Mouse (Mus musculus) forebrain, embryonic 12.5 days (tissue): ENCODE measurements at regions not wholly inside any gene's neighbourhood (a gene's known extent, or its start where the extent isn't known, plus 50 kb on each side); places are given as distances from the start of the nearest gene placed in this dataset.
A peak's percentile ranks its signal among the peaks of the same experiment; 100 is the strongest.

Experiments used
- ATAC-seq: fragments of 200-750 bp; cut with Nextera tagmentation; 2 replicates; pipeline ENCODE4 v1.8.0; 2017; ENCODE audit warnings: moderate TSS enrichment; ENCODE audit not compliant: low FRiP score
- H3K27ac ChIP-seq: fragments of 300-500 bp; sonication (generic); 2 replicates; pipeline ENCODE4 v1.5.1; 2016; ENCODE audit warnings: mild to moderate bottlenecking
- H3K27me3 ChIP-seq: fragments of 300-500 bp; sonication (generic); 2 replicates; pipeline ENCODE4 v1.6.1; 2016; ENCODE audit warnings: mild to moderate bottlenecking
- H3K36me3 ChIP-seq: fragments of 300-500 bp; sonication (generic); replicated peaks from 2 replicates; pipeline ENCODE4 v1.6.1; 2016; ENCODE audit warnings: mild to moderate bottlenecking
- H3K4me1 ChIP-seq: fragments of 300-500 bp; sonication (generic); 2 replicates; pipeline ENCODE4 v1.6.1; 2016
- H3K4me2 ChIP-seq: fragments of 300-500 bp; sonication (generic); 2 replicates; pipeline ENCODE4 v1.6.1; 2016; ENCODE audit warnings: mild to moderate bottlenecking, moderate library complexity
- H3K4me3 ChIP-seq: fragments of 300-500 bp; sonication (generic); replicated peaks from 2 replicates; pipeline ENCODE4 v1.5.1; 2016; ENCODE audit warnings: mild to moderate bottlenecking
- H3K9ac ChIP-seq: fragments of 300-500 bp; sonication (generic); 2 replicates; pipeline ENCODE4 v1.6.1; 2016; ENCODE audit warnings: mild to moderate bottlenecking
- H3K9me3 ChIP-seq: fragments of 300-500 bp; sonication (generic); 2 replicates; pipeline ENCODE4 v1.6.1; 2016
- WGBS: fragments of 180-500 bp; shearing (Covaris S2); methylation state at CpG from one replicate; pipeline ENCODE4 v1.1.7; 2016; 5-methylcytosine and 5-hydroxymethylcytosine counted together

GRCm38 (mm10) chr3:149594470-149594869 lies 604.1 kb upstream of the Adgrl2 start:
- Histone ChIP-seq H3K4me3 (no peak overlapping the region), H3K4me1 (no peaks in the 10 kb centered on the region), H3K9me3 (no peaks in the 10 kb centered on the region), H3K27ac (no peak overlapping the region), H3K36me3 (no peaks in the 10 kb centered on the region), H3K9ac (no peak overlapping the region), H3K4me2 (no peak overlapping the region), H3K27me3 (no peaks in the 10 kb centered on the region)
- ATAC-seq, result no peak
- 74% methylated on average over 4 of the region's 4 CpGs for WGBS

GRCm38 (mm10) chr3:149585769-149586168 lies 595.4 kb upstream of the Adgrl2 start:
- no peak overlapping the region for H3K9ac ChIP-seq
- WGBS, result 24% methylated on average over 2 of the region's 2 CpGs
- H3K27me3 ChIP-seq, result no peaks in the 10 kb centered on the region
- H3K36me3 ChIP-seq, result no peaks in the 10 kb centered on the region
- H3K4me3 ChIP-seq, result no peak overlapping the region
- no peak for ATAC-seq
- H3K9me3 ChIP-seq, result no peaks in the 10 kb centered on the region
- peaks cover 13% of the 10 kb centered on the region for H3K4me1 ChIP-seq
- no peak overlapping the region for H3K27ac ChIP-seq
- no peak overlapping the region for H3K4me2 ChIP-seq

GRCm38 (mm10) chr3:149581141-149581540 lies 590.8 kb upstream of the Adgrl2 start:
- Histone ChIP-seq H3K4me1 (peaks cover 13% of the 10 kb centered on the region), H3K27me3 (no peaks in the 10 kb centered on the region), H3K27ac (no peak overlapping the region), H3K4me2 (no peak overlapping the region), H3K9me3 (no peaks in the 10 kb centered on the region), H3K36me3 (no peaks in the 10 kb centered on the region), H3K9ac (no peak overlapping the region), H3K4me3 (no peak overlapping the region)
- WGBS, result 57% methylated on average over 3 of the region's 3 CpGs
- no peak for ATAC-seq

DNA sequence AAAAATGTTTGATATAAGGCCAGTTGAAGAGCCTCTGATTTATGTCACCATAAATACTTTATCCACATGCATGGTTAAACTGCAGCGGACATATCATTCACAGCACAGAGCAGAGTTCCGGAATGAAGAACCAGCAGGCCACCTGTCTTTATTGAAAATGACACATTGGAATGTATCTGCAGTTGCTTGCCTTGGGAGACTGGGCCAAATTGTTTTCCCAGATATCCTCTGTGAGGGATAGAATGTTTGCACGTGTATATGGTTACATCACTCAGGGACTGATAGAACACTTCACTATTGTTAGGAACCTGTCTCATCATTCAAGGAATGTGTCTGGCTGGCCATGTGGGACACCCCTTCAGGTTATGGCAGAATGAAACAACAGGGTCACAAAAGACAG lies 585.3 kb upstream of the Adgrl2 start:
- no peak for ATAC-seq
- no peaks in the 10 kb centered on the region for H3K9me3 ChIP-seq
- no peak overlapping the region for H3K27ac ChIP-seq
- WGBS, result 92% methylated on average over 3 of the region's 3 CpGs
- H3K27me3 ChIP-seq, result no peaks in the 10 kb centered on the region
- no peaks in the 10 kb centered on the region for H3K4me1 ChIP-seq
- no peak overlapping the region for H3K4me3 ChIP-seq
- no peak overlapping the region for H3K9ac ChIP-seq
- no peak overlapping the region for H3K4me2 ChIP-seq
- H3K36me3 ChIP-seq, result no peaks in the 10 kb centered on the region

GRCm38 (mm10) chr3:149566853-149567252 lies 576.5 kb upstream of the Adgrl2 start:
- no peak for ATAC-seq
- Histone ChIP-seq H3K27me3 (no peaks in the 10 kb centered on the region), H3K4me1 (no peaks in the 10 kb centered on the region), H3K9me3 (no peaks in the 10 kb centered on the region), H3K4me2 (no peak overlapping the region), H3K36me3 (no peaks in the 10 kb centered on the region), H3K27ac (no peak overlapping the region), H3K9ac (no peak overlapping the region), H3K4me3 (no peak overlapping the region)
- WGBS, result 88% methylated on average over 6 of the region's 6 CpGs

DNA sequence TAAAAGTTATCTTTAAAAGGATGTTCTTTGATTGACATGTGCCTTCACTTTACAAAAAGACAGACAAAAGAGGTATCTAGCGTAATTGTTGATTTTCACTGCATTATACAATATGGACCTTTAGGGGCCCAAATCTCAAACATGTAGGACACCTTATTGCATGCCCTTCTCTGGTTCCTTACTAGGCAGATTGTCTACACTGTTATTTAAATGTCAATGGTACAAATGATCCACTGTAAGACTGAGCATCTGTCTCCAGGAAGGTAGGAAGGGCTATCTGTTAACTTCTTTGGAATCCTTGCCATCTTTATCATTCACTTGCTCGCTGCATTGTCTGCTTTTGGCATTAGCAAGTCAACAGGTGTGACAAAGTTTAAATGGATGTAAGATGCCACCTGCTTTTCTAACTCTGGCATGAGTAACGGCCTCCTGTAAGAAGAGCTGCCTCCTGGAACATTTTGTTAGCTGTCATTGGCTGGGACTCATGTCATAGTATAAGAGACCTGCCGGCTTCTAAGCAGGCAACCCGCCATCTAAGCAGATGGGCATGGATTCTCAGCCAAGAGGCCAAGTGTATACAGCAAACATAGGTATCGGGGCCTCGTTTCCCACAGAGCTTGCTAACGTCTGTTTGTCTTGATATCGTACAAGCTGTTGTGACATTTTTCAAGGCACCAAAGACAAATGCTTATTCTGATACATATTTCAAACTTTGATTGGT lies 560.0 kb upstream of the Adgrl2 start:
- H3K27ac ChIP-seq, result no peak overlapping the region
- no peaks in the 10 kb centered on the region for H3K36me3 ChIP-seq
- no peaks in the 10 kb centered on the region for H3K27me3 ChIP-seq
- 88% methylated on average over 9 of the region's 9 CpGs for WGBS
- H3K4me2 ChIP-seq, result no peak overlapping the region
- no peak overlapping the region for H3K4me3 ChIP-seq
- no peaks in the 10 kb centered on the region for H3K9me3 ChIP-seq
- ATAC-seq, result no peak
- H3K9ac ChIP-seq, result no peak overlapping the region
- H3K4me1 ChIP-seq, result no peaks in the 10 kb centered on the region

DNA sequence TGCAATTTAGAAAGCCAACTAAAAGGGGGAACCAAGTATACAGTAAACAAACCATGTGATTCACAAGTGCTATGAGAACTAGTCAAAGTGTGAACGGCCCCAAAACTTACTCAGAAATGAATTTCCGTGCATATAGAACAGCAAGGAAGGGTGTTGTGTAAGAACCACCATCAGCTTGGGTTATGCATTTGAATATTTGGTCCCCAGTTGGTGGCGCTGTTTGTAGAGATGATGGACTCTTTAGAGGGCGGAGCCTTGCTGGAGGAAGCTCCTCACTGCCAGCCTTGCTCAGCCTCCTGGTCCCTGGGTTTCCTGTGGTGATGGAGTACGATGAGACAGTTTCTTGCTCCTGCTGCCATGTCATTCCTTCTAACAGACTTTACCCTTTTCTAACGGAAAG lies 556.7 kb upstream of the Adgrl2 start:
- no peak overlapping the region for H3K4me2 ChIP-seq
- H3K9me3 ChIP-seq, result no peaks in the 10 kb centered on the region
- no peaks in the 10 kb centered on the region for H3K36me3 ChIP-seq
- H3K27ac ChIP-seq, result no peak overlapping the region
- H3K4me3 ChIP-seq, result no peak overlapping the region
- 75% methylated on average over 6 of the region's 6 CpGs for WGBS
- no peak for ATAC-seq
- no peaks in the 10 kb centered on the region for H3K4me1 ChIP-seq
- no peak overlapping the region for H3K9ac ChIP-seq
- no peaks in the 10 kb centered on the region for H3K27me3 ChIP-seq

DNA sequence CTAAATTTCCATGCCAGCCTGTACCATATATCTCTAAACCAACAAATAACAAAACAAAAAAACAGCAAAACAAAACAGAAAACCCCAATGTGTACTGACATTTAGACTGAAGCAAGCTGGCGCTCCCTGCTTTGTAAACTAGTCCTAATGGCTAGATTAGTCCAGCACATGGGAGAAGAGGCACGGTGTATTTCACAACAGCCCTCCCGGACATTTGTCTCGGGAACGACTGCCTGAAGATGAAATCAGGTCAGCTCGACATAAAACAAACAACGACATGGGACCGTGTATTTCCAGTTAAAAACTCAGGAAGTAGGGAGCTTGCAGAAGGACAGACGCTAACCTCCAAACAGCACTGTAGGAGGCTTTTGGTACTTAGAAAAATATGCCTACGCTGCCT lies 555.9 kb upstream of the Adgrl2 start:
- Histone ChIP-seq H3K9ac (no peak overlapping the region), H3K27me3 (no peaks in the 10 kb centered on the region), H3K36me3 (no peaks in the 10 kb centered on the region), H3K9me3 (no peaks in the 10 kb centered on the region), H3K4me3 (no peak overlapping the region), H3K4me1 (no peaks in the 10 kb centered on the region), H3K27ac (no peak overlapping the region), H3K4me2 (no peak overlapping the region)
- 88% methylated on average over 10 of the region's 10 CpGs for WGBS
- ATAC-seq, result no peak

DNA sequence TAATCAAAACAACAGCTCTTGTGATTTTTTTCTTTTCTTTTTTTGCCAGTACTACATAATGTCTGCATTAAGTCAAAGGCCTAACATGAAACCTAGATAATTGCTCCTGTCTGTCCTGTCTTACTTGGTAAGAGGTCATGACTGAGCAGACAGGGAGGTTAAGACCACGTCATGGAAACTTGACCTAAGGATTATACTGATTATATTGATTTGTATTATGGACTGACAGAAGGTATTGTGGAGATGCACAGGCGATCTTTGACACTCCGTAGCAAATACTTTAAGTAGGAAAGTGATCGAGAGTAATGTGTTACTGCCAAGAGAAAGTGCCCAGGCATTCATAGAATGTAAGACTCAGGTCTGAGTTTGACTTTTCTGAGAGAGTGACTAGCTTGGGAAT lies 543.8 kb upstream of the Adgrl2 start:
- Histone ChIP-seq H3K4me3 (no peak overlapping the region), H3K4me2 (no peak overlapping the region), H3K27me3 (no peaks in the 10 kb centered on the region), H3K9ac (no peak overlapping the region), H3K36me3 (no peaks in the 10 kb centered on the region), H3K4me1 (no peaks in the 10 kb centered on the region), H3K27ac (no peak overlapping the region), H3K9me3 (no peaks in the 10 kb centered on the region)
- 49% methylated on average over 4 of the region's 4 CpGs for WGBS
- no peak for ATAC-seq

DNA sequence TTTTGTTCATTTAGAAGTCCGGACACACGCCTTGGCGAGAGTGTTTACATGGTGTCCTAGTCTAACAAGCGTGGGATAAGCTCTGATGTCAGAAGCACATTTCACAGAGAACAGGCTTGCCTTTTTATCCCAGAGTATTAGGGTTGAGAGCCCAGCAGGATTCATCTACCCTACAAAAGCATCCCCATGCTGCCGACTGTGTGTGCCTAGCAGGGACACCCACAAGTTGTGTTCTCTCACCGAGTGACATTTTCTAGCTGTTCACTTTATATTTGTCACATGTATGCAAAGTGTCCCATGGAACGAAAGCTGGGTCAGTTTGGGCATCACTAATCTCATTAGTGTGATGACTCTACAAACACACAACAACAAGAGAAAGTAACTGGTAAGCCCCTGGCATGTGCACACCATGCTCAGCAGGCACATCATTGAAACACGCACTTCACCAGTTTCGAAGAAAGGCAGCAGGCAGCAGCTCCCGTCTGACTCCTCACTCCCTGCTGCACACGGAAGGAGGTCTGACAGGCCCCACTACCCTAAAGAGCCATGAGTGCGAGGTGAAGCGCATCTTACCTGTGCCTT lies 539.8 kb upstream of the Adgrl2 start:
- H3K27me3 ChIP-seq, result no peaks in the 10 kb centered on the region
- no peaks in the 10 kb centered on the region for H3K36me3 ChIP-seq
- no peaks in the 10 kb centered on the region for H3K4me1 ChIP-seq
- no peak for ATAC-seq
- no peak overlapping the region for H3K27ac ChIP-seq
- H3K9me3 ChIP-seq, result no peaks in the 10 kb centered on the region
- no peak overlapping the region for H3K4me2 ChIP-seq
- WGBS, result 69% methylated on average over 13 of the region's 13 CpGs
- H3K9ac ChIP-seq, result no peak overlapping the region
- H3K4me3 ChIP-seq, result no peak overlapping the region

- no peak overlapping the region for H3K4me3 ChIP-seq
- no peaks in the 10 kb centered on the region for H3K9me3 ChIP-seq
- H3K27ac ChIP-seq, result no peak overlapping the region
- ATAC-seq, result no peak
- H3K4me2 ChIP-seq, result no peak overlapping the region
- H3K36me3 ChIP-seq, result no peaks in the 10 kb centered on the region
- WGBS, result 96% methylated on average over 3 of the region's 3 CpGs
- H3K9ac ChIP-seq, result no peak overlapping the region
- H3K27me3 ChIP-seq, result no peaks in the 10 kb centered on the region
- H3K4me1 ChIP-seq, result no peaks in the 10 kb centered on the region; the same call in 1 of the 2 replicates
These were observed 536.2 kb upstream of the Adgrl2 start for GRCm38 (mm10) chr3:149526509-149526908.

- Histone ChIP-seq H3K27ac (no peak overlapping the region), H3K9me3 (no peaks in the 10 kb centered on the region), H3K4me3 (peak overlapping the region; percentile 41), H3K9ac (peak overlapping the region; percentile 44), H3K27me3 (peaks cover 16% of the 10 kb centered on the region; the same call in 1 of the 2 replicates), H3K4me1 (peaks cover 18% of the 10 kb centered on the region), H3K36me3 (no peaks in the 10 kb centered on the region), H3K4me2 (peak overlapping the region; percentile 73)
- WGBS, result 15% methylated on average over 15 of the region's 15 CpGs
- peak; percentile 66 for ATAC-seq
These were observed 529.2 kb upstream of the Adgrl2 start for GRCm38 (mm10) chr3:149519575-149519929.

GRCm38 (mm10) chr3:149518928-149519574 lies 528.7 kb upstream of the Adgrl2 start:
- H3K27me3 ChIP-seq, result peaks cover 16% of the 10 kb centered on the region; the same call in 1 of the 2 replicates
- ATAC-seq, result peak; percentile 76
- peak overlapping the region; percentile 44 for H3K9ac ChIP-seq
- no peak overlapping the region for H3K27ac ChIP-seq
- peaks cover 18% of the 10 kb centered on the region for H3K4me1 ChIP-seq
- peak overlapping the region; percentile 73 for H3K4me2 ChIP-seq
- peak overlapping the region; percentile 41 for H3K4me3 ChIP-seq
- no peaks in the 10 kb centered on the region for H3K9me3 ChIP-seq
- 2% methylated on average over 27 of the region's 27 CpGs for WGBS
- H3K36me3 ChIP-seq, result no peaks in the 10 kb centered on the region
